Mouse (Mus musculus) hematopoietic stem cell, adult 5-6 weeks (primary cell): ENCODE results near the gene Ly86. TPM values are rescaled to one million over a fixed set of nuclear protein-coding genes. Genes with fewer than 3 reads are reported as not detected.
A peak's percentile ranks its signal among the peaks of the same experiment; 100 is the strongest.

Experiments used
- ATAC-seq, 2 experiments: fragments of 125-278 bp in 1 of 2; replicated peaks in 1 of 2; 2 replicates each; pipeline ENCODE4 v1.8.0; 2016 to 2017; ENCODE audit warnings: inconsistent platforms in 2 of 2, mild to moderate bottlenecking in 2 of 2, moderate number of reproducible peaks in 2 of 2, low read depth in 1 of 2, moderate TSS enrichment in 1 of 2; ENCODE audit not compliant: low FRiP score in 2 of 2, poor library complexity in 2 of 2, severe bottlenecking in 2 of 2, insufficient read depth in 1 of 2, low TSS enrichment in 1 of 2
- total RNA-seq: library from RNA; stranded (forward); fragments of 172-1452, 232-1000 nt; gene quantifications from 2 replicates; pipeline ENCODE4 v1.2.3, GENCODE M21; 2017

The Ly86 gene
- total RNA-seq, 1 experiment from 2014 or later: 4.5 TPM

DNA sequence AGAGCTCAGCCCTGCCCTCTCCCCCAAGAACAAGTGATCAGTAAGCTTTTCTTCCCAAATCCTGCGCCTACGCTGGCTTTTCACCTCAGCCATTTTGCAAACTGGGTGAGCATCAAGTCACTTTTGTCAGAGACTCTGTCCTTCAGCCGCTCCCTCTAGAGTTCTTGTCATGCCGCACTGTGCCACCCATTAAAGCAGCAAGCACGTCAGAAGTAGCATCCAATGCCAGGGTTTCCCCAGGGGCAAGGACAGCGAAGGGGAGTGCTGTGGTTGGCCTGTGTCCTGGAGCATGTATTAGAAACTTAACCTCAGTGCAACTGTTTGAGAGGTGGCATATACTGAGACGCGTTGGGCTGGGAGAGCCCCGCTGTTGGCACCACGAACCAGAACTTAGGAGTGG, 815 bp downstream of the Ly86 start:
- no peak for ATAC-seq

DNA sequence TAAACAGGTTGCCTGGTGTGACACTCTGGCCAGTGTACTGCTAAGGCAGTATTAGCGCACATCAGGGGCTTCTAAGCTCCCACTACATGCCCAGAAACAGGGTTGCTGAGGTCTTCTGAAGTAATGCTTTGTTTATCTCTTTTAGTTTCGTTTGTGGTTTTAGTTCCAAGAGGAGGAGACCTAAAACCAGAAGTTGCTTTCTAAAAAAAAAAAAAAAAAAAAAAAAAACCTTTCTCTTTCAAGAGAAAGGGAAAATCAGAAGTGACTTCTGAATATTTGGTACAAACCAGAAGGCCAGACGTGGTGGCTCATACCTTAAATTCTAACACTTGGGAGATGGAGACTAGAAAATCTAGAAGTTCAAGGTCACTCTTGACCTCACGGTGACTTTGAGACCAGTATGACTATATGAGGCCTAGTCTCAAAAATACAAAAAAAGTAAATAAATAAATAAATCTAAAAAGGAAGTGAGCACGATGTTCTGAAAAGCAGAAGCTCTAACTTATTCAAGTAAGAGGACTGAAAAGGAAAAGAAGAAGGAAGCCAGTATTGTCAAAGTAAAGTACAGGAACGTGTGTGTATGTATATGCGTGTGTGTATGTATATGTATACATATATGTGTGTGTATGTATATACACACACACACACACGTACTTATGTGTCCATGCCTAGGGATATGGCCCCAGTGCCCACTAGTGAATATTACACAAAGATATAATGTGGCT, 3.0 kb downstream of the Ly86 start:
- peak; percentile 69 to 73 for ATAC-seq

DNA sequence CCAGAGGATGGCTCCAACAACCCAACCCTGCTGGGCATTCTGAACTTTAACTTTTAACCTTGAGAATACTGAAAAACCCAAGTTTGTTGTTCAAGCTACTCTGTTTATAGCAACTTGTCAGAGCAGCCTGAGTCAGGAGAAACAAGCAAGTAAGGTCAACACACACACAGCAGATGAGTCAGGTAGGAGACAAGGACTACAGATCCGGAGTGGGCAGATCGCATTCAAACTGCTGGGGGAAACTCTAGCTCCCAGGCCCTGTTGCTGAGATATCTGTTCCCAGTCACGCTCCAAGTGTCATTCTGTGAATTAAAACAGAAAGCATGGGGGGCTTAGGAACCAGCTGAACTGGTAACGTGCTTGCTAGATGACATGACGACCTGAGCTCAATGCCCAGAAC, 4.0 kb downstream of the Ly86 start:
- ATAC-seq: no peak

DNA sequence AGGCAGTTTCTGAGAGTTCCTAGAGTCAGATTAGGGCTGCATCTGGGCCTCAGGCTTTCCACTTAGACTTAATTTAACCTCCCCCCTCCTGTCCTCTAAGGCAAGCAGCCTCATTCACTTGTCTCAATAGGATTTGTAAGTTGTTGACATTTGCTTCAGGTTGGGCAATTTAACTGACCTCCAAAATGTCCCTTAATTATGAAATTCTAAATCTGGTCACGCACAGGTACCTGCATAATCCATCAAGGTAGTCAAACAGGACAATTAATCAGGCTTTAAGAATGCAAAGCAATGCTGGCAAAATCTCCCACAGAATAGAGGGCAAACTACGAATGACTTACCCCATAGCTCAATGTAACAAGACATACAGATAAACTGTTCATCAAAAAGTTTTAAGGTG, 8.0 kb downstream of the Ly86 start:
- no peak for ATAC-seq

DNA sequence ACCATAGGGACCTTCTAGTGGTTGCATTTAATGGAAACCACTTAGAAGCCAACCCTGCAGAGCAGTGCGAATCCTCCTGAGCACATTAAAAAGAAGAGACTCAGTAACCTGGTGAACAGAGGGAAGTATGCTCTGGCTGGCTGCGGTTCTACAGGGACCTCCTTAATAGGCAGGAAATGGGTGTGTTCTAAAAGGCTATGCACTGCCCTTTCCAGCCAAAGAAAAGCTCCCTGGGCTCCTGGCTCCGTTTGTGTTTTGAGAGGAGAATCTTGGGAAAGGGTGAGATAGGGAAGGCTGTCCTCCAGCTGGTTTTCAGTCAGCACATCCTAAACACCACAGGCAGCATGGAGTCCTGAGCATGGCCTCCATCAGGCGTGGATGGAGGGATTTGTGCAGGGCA, 8.9 kb downstream of the Ly86 start:
- ATAC-seq: peak in 1 of 2 experiments; percentile 58; a peak in 2 of 4 replicates

DNA sequence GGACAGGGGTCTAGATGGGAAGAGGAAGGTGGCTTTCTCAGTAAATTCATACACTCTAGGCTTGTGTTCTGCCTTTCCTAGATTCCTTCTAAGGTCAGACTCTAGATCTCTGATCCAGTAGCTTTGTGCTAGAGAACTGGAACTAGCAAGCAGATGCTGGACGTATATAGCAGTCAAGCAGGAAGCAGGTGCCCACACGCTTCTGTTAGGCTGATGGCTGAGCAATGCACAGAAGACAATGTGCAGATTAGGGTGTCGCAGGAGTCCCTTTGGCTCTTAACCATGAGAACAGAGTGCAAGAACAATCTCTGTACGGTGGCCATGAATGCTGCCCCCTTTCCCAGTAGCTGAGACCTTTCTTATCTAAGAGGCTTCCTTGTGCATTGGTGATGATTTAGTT, 9.4 kb downstream of the Ly86 start:
- no peak for ATAC-seq

DNA sequence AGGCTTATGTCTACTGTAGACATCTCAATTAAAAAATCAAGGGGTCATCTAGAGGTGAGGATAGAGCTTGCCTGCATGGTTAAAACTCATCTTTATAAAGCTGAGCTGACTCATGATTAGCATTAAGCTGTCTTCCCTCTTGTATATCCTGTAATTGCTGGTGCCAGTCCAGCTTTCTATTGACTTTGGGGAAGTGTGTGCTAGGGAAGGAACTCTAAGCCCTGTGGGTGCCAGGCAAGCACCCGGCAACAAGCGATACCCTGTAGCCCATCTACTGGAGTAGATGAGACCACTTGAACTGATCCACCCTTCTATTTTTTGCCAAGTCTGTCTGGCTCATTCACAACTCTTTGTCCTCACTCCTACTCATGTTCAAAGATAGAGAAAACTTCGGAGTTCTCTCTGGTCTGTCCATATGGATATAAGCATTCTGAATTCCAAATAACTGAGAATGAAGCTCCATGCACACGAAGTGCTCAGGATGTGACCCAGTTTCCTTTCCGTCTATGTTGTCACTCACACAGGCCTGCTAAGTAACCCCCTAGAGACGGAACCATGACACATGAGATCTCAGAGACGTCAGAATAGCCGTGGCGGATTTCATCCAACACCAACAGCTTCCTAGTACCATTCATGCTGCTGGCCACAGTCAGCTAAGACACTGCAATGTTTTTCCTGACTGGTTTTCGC, 10.8 kb downstream of the Ly86 start:
- ATAC-seq: peak in 1 of 2 experiments; percentile 54; a peak in 2 of 4 replicates

DNA sequence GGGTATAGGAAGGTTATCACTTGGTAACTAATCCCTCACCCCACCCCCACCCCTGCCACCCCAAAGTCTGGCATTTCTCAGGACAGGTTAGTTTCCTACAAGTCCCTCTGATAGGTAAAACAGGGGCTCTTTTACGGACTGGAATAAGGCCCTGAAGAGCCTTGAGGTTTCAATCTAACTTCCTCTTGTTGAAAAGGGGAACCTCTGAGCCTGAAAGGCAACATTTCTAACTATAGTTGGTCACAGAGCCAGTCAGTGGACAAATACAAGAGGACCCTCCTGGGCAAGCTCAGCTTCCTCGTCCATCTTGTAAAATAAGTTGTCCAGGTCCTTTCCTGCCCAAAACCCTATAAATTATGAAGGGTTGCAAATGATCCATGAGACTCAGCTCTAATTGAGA, 11.5 kb downstream of the Ly86 start:
- ATAC-seq: peak; percentile 61 to 78

DNA sequence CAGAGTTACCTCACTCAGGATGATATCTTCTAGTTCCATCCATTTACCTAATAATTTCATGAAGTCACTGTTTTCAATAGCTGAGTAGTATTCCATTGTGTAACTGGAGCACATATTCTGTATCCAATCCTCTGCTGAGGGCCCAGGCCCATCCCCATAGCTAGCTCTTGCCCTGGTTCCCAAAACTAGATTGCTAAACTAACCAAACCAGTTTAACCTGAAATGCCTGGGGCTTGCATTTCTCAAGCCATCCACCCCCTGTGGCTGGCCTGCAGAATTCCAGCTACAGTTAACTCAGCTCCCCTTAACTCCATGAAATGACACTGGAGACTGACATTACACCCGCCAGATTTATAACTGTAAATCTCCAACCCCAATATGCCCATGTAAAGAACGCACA, 13.1 kb downstream of the Ly86 start:
- ATAC-seq: no peak

DNA sequence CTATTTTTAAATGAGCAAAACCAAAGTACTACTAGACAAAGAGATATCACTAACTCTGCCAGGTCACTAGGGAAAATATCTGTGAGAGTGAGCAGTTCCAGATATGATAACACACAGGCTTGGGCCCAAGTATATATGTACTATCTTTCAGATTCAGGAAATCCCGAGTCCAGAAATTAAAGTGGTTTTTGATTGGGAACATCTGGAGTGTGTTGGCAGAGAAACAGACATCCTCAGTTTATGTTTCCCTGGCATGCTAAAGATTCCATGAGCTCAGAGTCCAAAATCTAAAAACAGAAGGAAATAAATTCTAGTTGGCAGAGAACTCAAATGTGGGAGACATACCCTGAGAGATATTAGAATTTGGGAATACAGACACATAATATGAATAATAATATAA, 16.2 kb downstream of the Ly86 start:
- ATAC-seq: no peak

DNA sequence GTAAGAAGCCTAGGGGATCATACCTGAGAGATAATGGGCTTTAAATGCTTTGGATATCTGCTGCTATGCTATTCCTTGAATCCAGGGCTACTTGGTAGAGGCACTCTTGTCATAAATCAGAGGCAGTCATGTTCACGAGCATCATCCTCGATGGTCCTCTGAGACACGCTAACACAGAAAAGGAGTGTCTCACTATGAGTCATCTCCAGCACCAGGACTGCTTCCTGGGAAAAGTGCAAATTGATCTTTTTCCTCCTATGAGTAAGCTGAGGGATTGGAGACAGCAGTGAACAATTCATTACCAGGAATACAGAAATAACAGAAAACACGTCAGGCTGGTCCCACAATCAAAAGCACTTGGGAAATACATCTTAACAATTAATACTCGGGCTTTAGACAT, 19.3 kb downstream of the Ly86 start:
- ATAC-seq: no peak

DNA sequence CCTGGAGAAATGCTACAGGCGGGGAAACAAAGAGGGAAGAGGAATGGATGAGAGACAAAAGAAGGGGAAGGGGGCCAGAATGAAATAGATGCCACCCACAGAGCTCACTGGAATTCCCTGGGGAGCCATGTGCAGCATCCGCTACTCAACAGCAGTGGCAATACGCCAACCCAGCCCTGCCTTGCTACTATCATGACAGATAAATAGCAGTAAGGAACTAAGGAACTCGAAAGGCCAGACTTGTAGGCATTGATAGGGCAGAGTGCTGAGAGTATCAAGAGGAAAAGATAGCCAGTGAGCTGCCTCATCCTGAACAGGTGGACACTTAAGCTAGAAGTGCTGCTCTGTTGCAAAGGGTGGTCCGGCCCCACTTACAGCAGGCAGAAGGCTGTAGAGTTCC, 31.4 kb downstream of the Ly86 start:
- ATAC-seq: no peak

DNA sequence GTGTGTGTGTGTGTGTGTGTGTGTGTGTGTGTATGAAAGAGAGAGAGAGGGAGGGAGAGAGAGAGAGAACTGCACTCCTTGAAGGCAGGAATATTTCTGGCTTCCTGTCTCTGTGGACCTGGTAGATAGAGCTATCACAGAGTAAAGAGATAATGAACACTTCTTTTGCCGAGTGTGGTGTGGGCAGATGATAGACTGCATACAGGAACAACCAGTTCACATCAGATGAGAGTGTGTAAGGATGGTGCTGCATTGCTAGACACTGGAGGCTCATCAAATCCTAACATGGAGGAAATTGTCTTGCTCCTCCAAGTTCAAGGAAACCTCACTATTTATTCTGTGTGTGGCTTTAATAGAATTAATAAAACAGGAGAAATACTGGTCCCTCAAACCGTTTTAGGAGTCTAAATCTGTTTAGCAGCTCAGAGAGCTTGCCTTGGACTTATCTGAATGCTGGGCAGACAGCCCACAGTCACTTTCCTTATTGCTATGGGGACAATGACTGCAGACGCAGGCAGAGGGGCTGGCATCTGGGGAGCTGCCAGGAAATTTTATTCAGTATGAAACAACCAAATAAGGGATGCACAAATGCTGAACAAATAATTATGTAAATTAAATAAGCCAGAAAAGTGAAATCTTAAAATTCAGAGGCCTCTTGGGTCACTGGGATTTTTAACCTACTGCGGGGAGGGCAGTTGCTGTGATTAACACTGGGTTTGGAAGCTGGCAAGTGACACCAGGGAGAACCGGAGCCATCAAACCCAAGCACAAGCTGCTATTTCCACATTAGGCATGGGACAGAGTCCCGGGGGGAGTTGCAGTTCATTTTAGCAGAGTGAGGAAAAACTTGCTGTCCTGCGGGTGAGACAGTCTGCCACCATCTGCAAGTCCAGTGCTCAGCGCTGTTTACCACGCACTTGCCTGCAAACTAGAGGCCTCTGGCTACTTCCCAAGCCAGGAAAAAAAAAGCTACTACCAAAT, 43.5 kb downstream of the Ly86 start:
- ATAC-seq: no peak

DNA sequence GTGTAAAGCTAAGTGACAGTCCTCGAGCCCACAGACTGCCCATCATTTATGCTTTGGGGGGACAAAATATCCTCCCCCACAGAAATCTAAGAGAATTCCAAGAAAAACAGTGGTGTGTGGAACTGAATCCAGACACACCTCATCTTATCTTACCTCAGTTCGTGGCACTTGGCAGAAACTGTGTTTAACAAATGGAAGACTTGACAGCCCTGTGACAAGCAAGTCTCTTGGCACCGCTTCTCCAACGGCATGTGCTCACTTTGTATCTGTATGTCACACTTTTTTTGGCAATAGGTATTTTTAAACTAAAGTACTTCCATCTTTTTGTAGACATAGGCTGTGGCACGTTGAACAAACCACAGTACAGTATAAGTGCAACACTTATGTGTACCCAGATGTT, 44.3 kb downstream of the Ly86 start:
- ATAC-seq: no peak

DNA sequence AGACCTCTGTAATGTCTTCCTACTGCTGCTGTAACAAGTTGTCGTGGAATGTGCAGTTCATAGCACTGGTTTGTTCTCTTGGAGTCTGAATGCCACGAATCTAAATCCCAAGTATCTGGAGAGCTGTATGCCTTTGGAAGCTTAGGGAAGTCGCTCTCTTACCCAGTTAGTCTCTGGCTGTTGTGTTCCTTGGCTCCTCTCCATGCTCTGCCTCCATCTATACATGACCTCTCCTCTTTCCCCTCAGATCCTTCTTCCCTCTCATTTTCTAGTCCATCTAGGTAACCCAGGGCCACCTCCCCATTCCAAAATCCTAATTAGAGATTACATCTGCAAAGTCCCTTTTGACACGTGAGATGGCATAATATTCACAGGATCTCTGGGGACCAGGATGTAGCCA, 53.8 kb downstream of the Ly86 start:
- ATAC-seq: no peak

DNA sequence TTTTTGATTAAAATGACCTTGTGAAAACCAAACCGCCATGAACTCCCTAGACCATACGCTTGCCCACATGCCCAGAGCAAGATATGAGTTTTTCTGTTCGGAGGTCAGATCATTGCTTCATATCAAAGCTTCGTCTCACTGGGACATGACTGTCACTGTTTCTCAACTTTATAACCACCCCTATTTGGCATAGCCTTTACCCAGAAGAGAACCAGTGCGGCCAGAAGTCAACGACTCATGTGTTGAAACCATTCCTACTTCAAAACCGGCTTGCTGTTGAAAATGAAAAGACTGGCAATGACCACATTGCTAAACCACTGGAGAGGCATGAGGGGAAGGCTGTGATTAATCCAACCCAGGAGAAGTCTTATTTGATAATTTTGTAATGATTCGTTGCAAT, 54.3 kb downstream of the Ly86 start:
- ATAC-seq: no peak; a peak in 1 of 4 replicates

DNA sequence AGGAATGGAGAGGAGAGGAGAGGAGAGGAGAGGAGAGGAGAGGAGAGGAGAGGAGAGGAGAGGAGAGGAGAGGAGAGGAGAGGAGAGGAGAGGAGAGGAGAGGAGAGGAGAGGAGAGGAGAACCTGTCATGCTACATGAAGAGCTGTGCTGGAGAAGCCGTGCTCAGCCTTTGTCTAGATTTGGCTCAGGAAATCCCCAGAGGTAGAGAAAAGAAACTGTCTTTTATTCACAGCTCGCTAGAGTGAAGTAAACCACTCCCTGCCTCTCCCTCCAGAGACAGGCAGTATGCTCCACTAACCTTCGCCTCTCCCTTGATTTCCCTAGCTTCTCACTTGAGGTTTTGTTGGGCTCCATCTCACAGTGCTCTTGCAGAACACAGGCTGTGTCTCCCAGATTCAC, 57.4 kb downstream of the Ly86 start:
- ATAC-seq: no peak

DNA sequence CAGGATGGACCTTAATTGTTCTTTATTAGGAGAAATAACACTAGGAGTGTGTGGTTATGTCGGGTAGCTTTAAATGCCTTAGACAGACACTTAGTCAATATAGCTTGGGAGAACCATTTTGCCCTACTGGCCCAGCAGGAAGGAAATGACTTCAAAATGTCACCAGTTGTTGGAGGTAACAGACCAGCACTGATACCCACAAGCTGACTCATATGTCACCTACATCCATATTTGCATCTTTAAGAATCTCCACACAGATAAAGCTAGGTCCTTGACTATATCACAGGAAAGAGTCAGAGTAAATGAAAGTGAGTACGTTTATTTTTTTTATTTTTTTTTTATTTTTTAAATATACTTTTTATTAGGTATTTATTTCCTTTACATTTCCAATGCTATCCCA, 58.7 kb downstream of the Ly86 start:
- no peak for ATAC-seq
